Mouse (Mus musculus): ENCODE data around the gene Grasp.

The Grasp gene

GRCm38 (mm10) chr15:101250220-101250800 lies 26.3 kb downstream of the Grasp start:
- DNase-seq = no peak

GRCm38 (mm10) chr15:101251930-101252329 lies 27.9 kb downstream of the Grasp start:
- DNase-seq = peak; percentile 90

GRCm38 (mm10) chr15:101252614-101253013 lies 28.6 kb downstream of the Grasp start:
- DNase-seq = peak; percentile 92

- DNase-seq = no peak
These were observed 29.5 kb downstream of the Grasp start for GRCm38 (mm10) chr15:101253563-101253885.

GRCm38 (mm10) chr15:101253886-101254795 lies 30.2 kb downstream of the Grasp start, which contains the start of gene Nr4a1:
TSS of gene Nr4a1 (plus strand) at chr15:101254269.
- peak; percentile 99 for DNase-seq

GRCm38 (mm10) chr15:101255842-101256462 lies 32.0 kb downstream of the Grasp start:
- DNase-seq = peak; percentile 92

- DNase-seq = peak; percentile 92
These were observed 32.6 kb downstream of the Grasp start for GRCm38 (mm10) chr15:101256463-101257206.

- peak; percentile 93 for DNase-seq
These were observed 34.4 kb downstream of the Grasp start for GRCm38 (mm10) chr15:101258420-101258819.

- no peak for DNase-seq
These were observed 35.9 kb downstream of the Grasp start for GRCm38 (mm10) chr15:101259922-101260321.

GRCm38 (mm10) chr15:101260387-101260786 lies 36.4 kb downstream of the Grasp start:
- DNase-seq = peak; percentile 100

- peak; percentile 96 for DNase-seq
These were observed 37.1 kb downstream of the Grasp start for GRCm38 (mm10) chr15:101260874-101261622.

GRCm38 (mm10) chr15:101262502-101262901 lies 38.5 kb downstream of the Grasp start:
- peak; percentile 98 for DNase-seq

- DNase-seq = peak; percentile 100
These were observed 42.4 kb downstream of the Grasp start for GRCm38 (mm10) chr15:101266132-101266963.

GRCm38 (mm10) chr15:101267053-101268032 lies 43.4 kb downstream of the Grasp start:
- DNase-seq = peak; percentile 96

GRCm38 (mm10) chr15:101270101-101270820 lies 46.3 kb downstream of the Grasp start:
- peak; percentile 95 for DNase-seq

- DNase-seq = no peak
These were observed 47.1 kb downstream of the Grasp start for GRCm38 (mm10) chr15:101271107-101271506.

GRCm38 (mm10) chr15:101271513-101271912 lies 47.5 kb downstream of the Grasp start:
- no peak for DNase-seq

GRCm38 (mm10) chr15:101274380-101274779 lies 50.4 kb downstream of the Grasp start:
- DNase-seq = no peak

GRCm38 (mm10) chr15:101277351-101277899 lies 53.4 kb downstream of the Grasp start:
- DNase-seq = peak; percentile 92

All from heart, adult 11 months (tissue).